Comparison of ENCODE assay signal across 13 mouse cellular contexts in genomic region chr11:102495742-102496141, GRCm38 (mm10).
"Had no signal": no experiment of that assay in that cellular context is flagged by ENCODE, and none has a peak within 500 bp of the region (broad histone marks: within the 10 kb centered on the region; RNA-seq: fewer than 3 reads in every experiment).

No protein-coding gene starts in this region.

- H3K27me3 ChIP-seq: midbrain, embryonic 12.5 days; neural tube, embryonic 13.5 days; stomach, embryonic 15.5 days had no signal

- H3K4me2 ChIP-seq: lung, embryonic 14.5 days; midbrain, embryonic 12.5 days; neural tube, embryonic 13.5 days; stomach, embryonic 15.5 days had no signal

- H3K9me3 ChIP-seq: limb, embryonic 10.5 days; midbrain, embryonic 12.5 days; neural tube, embryonic 13.5 days; stomach, embryonic 15.5 days had no signal

- H3K4me3 ChIP-seq: limb, embryonic 10.5 days; midbrain, embryonic 12.5 days; neural tube, embryonic 13.5 days; stomach, embryonic 15.5 days had no signal

- H3K4me1 ChIP-seq: limb, embryonic 10.5 days; midbrain, embryonic 12.5 days; neural tube, embryonic 13.5 days; stomach, embryonic 15.5 days had no signal

- ATAC-seq: midbrain, embryonic 16.5 days had no signal

- H3K27ac ChIP-seq: limb, embryonic 10.5 days; liver, embryonic 14.5 days; midbrain, embryonic 12.5 days; neural tube, embryonic 13.5 days; stomach, embryonic 15.5 days had no signal

- DNase-seq: kidney, adult 18-20 months; kidney, postnatal 10 days; lung, embryonic 14.5 days; retina, postnatal 1 day; right cerebral cortex, postnatal 4 days; thymus, adult 2 months; thymus, postnatal 25 days had no signal

- H3K9ac ChIP-seq: liver, embryonic 14.5 days; lung, embryonic 14.5 days; midbrain, embryonic 12.5 days; neural tube, embryonic 13.5 days; stomach, embryonic 15.5 days had no signal
